Mouse (Mus musculus) cerebellum, postnatal 36 days (tissue): ENCODE measurements at regions not wholly inside any gene's neighbourhood (a gene's known extent, or its start where the extent isn't known, plus 50 kb on each side); places are given as distances from the start of the nearest gene placed in this dataset.

Experiments used
- DNase-seq, 2 experiments: peaks; one replicate each; pipeline ENCODE4 v3.0.0; 2021 to 2022; ENCODE audit warnings: mixed read lengths in 2 of 2

DNA sequence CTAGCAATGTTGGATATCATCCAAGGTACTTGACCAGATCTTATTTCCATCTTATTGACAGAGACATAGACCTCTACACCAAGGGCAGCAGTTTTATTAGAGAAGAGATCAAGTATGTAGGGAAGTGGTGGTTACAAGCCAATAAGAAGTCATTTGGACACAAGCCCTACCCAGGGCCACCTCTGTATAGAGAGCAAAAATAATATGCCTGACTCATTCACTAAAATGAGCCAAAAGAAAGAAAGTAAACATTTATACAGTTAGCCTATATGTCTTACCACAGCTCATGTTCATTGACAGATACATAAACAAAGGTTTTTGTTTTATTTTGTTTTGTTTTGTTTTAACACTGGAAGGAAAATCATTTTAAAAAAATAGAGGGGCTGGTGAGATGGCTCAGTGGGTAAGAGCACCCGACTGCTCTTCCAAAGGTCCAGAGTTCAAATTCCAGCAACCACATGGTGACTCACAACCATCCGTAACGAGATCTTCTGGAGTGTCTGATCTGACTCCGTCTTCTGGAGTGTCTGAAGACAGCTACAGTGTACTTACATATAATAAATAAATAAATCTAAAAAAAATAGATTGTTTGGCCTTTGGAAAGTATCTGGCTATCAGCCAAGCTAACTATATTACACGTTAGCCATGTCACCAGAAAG, 76.9 kb downstream of the Rlim start:
- DNase-seq, result no peak

DNA sequence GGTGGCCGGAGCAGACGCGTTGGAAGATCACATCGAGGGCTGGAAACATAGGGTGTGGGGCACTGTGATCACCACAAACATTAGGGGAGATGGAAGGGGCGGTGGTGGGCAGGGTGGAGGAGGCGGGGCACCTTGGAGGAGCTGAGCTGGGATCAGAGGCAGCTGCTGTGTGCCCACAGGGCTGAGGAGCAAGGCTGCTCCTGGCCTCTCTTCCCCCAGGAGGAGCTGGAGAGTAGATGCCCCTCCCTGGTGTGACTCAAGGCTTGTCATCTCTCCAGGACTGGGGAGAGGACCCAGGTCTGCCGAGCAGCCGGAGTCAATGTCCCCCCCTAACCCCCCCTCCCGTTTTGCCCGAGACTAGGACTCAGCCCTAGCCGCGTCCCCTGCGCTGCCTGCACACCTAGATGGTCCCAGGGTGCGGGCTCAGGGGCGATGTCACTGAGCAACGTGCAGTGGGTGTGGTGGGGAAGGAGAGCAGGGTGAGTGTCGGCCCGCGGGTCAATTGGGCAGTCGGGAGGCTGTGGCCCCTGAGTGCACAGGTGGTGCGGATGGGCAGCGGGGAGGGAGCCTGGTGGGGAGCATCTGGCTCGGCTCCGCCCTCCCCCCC, 57.6 kb upstream of the Slc16a2 start:
- DNase-seq, result peak in 1 of 2 experiments; percentile 1
